Mouse (Mus musculus) hindbrain, postnatal 0 days (tissue): ENCODE measurements around the gene Capza2. TPM values are rescaled to one million over a fixed set of nuclear protein-coding genes. Genes with fewer than 3 reads are reported as not detected.

Experiments used
- ATAC-seq: fragments of 200-750 bp; cut with Nextera tagmentation; 2 replicates; pipeline ENCODE4 v1.8.0; 2017; ENCODE audit warnings: mild to moderate bottlenecking, moderate TSS enrichment, moderate library complexity
- DNase-seq: peaks from one replicate; pipeline ENCODE4 v3.0.0-alpha.2; 2015; ENCODE audit warnings: low spot score
- H3K27ac ChIP-seq: fragments of 300-500 bp; sonication (generic); 2 replicates; pipeline ENCODE4 v1.5.1; 2014; ENCODE audit warnings: mild to moderate bottlenecking
- H3K27me3 ChIP-seq: fragments of 300-500 bp; sonication (generic); 2 replicates; pipeline ENCODE4 v1.6.1; 2014; ENCODE audit warnings: low read length, mixed read lengths; ENCODE audit not compliant: insufficient read depth
- H3K36me3 ChIP-seq: fragments of 300-500 bp; sonication (generic); 2 replicates; pipeline ENCODE4 v1.6.1; 2014; ENCODE audit warnings: low read length, mixed read lengths; ENCODE audit not compliant: insufficient read depth
- H3K4me1 ChIP-seq: fragments of 300-500 bp; sonication (generic); 2 replicates; pipeline ENCODE4 v1.6.1; 2014; ENCODE audit warnings: antibody characterized with exemption, low read length, mixed read lengths; ENCODE audit not compliant: insufficient read depth
- H3K4me2 ChIP-seq: fragments of 300-500 bp; sonication (generic); 2 replicates; pipeline ENCODE4 v1.6.1; 2014; ENCODE audit warnings: low read depth, mild to moderate bottlenecking, low read length, moderate library complexity, mixed read lengths
- H3K4me3 ChIP-seq: fragments of 300-500 bp; sonication (generic); 2 replicates; pipeline ENCODE4 v1.5.1; 2014; ENCODE audit warnings: low read length
- H3K9ac ChIP-seq: fragments of 300-500 bp; sonication (generic); replicated peaks from 2 replicates; pipeline ENCODE4 v1.6.1; 2014; ENCODE audit warnings: mild to moderate bottlenecking, low read length, moderate library complexity, mixed read lengths
- H3K9me3 ChIP-seq: fragments of 300-500 bp; sonication (generic); 2 replicates; pipeline ENCODE4 v1.6.1; 2016; ENCODE audit warnings: low read length, mixed read lengths
- CTCF ChIP-seq: IDR thresholded peaks from 2 replicates; pipeline ENCODE4 v1.5.1; 2016; ENCODE audit warnings: antibody characterized with exemption, control low read depth, low read depth
- WGBS: fragments of 180-500 bp; shearing (Covaris S2); extraction: QIAGEN DNeasy Blood & Tissue Kit; methylation state at CpG from one replicate; pipeline ENCODE4 v1.1.7; 2014; 5-methylcytosine and 5-hydroxymethylcytosine counted together
- polyA plus RNA-seq: library from polyadenylated mRNA; unstranded; fragments of >200 nt; fragmentation: Nextera tagmentation; extraction: Ambion mirVana; gene quantifications from 2 replicates; pipeline ENCODE4 v1.2.1, GENCODE M21; 2015
- total RNA-seq: library from RNA; depleted of rRNA; stranded (reverse); fragments of >200 nt; gene quantifications from 2 replicates; pipeline ENCODE4 v1.2.3, GENCODE M21; 2014

The Capza2 gene
- total and polyA plus RNA-seq, 2 experiments from 2014 or later = 102 to 241 TPM

DNA sequence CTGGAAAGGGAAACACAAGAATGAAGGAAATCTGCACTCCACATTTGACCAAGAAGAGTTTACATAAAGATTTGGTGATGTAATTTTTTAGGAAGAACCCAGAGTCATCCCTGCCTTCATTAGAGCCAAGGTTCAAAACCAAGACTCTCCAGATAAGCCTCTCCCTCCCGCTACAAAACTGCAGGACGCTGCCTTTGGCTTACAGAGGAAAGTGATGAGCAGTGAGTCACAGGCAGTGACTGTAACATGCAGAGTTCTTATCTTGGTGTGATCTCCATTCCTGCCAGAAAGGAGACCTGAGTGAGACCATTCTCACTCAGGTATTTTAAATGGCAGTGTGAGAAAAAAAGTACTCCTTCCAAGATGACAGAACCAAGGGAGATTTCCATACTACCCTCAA, 34.5 kb upstream of the Capza2 start:
- H3K9me3 ChIP-seq = peaks cover 3% of the 10 kb centered on the region; the same call in 1 of the 2 replicates
- no peak overlapping the region for H3K9ac ChIP-seq
- no peak overlapping the region for H3K27ac ChIP-seq
- no peak for TF ChIP-seq CTCF
- WGBS = 78% methylated on average over 2 of the region's 2 CpGs
- no peaks in the 10 kb centered on the region for H3K27me3 ChIP-seq
- no peaks in the 10 kb centered on the region for H3K4me1 ChIP-seq
- no peak overlapping the region for H3K4me2 ChIP-seq
- H3K4me3 ChIP-seq = no peak overlapping the region
- DNase-seq = no peak
- ATAC-seq = no peak
- no peaks in the 10 kb centered on the region for H3K36me3 ChIP-seq

DNA sequence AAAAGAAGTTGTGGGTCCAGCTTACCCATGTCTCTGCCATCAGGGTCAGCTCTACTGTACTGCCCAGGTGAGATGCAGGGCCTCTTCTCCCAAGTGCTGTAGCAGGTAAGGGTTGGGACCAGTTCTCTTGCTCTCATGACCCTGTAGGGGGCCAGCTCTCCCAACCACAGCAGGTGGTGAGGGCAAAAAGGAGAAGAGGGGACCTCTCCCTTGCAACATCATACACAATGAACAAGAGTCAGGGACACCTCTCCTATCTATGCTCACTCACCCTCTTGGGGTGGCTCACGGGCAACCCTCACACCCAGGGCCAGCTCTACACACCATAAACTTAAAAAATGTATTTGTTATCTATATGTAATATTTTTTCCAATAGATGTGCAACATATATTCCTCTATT, 29.1 kb upstream of the Capza2 start:
- no peaks in the 10 kb centered on the region for H3K9me3 ChIP-seq
- ATAC-seq = no peak
- no peak for TF ChIP-seq CTCF
- no peaks in the 10 kb centered on the region for H3K4me1 ChIP-seq
- no peak for DNase-seq
- no peaks in the 10 kb centered on the region for H3K36me3 ChIP-seq
- H3K4me3 ChIP-seq = no peak overlapping the region
- H3K27ac ChIP-seq = no peak overlapping the region
- no peak overlapping the region for H3K9ac ChIP-seq
- 86% methylated on average over 1 of the region's 1 CpGs for WGBS
- H3K4me2 ChIP-seq = no peak overlapping the region
- no peaks in the 10 kb centered on the region for H3K27me3 ChIP-seq

DNA sequence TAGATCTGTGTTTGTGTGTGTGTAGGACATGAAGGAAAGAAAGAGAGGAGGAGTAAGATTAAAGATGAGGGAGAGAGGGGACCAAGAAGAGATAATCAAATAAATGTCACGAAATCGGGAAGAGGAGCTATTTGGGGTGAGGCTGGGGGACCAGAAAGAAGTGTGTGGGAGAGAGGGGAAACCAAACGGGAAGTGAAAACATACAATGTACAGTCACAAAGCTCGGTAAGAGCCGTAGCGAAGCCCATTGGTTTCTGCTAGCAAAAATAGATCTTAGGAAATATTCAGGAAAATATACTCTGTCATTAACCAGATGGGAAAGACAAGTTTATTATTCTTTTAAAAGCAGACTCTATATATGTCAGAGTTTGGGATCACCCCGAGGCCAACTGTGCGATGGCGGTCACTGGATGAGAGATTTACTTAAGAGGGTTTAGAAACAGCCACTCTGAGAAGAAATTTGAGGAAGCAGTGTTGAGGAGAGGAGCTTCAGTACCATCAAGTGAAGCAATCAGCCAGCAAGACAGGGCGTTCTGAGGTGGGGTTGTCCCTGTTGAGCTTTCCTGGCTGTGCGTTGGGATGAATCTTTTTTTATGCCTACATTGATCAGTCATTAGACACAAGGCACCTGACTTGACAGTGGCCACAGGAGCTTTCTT, 24.6 kb upstream of the Capza2 start:
- Histone ChIP-seq H3K4me3 (no peak overlapping the region), H3K9me3 (no peaks in the 10 kb centered on the region), H3K36me3 (no peaks in the 10 kb centered on the region), H3K9ac (no peak overlapping the region), H3K4me1 (no peaks in the 10 kb centered on the region), H3K27ac (no peak overlapping the region), H3K4me2 (no peak overlapping the region), H3K27me3 (no peaks in the 10 kb centered on the region)
- 90% methylated on average over 11 of the region's 11 CpGs for WGBS
- ATAC-seq (no peak), DNase-seq (no peak)
- no peak for TF ChIP-seq CTCF

DNA sequence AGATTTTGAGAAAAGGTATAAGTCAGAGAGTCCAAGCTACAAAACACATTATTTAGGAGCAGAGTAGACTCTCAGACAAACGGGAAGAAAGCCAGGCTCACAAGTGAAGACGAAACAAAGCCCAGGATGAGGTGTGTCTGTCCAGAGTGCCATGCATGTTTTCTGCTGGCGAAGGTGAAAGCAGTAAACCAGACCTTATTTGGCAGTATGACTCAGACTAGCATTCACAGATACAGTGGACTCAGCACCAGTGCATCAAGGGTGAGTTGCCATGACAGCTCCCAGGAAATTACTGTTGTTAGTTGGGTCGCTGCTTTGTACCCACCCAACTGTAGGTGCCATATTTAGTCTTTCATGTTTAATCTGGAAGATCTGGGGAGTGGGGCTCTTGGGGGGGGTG, 23.4 kb upstream of the Capza2 start:
- Histone ChIP-seq H3K36me3 (no peaks in the 10 kb centered on the region), H3K4me2 (no peak overlapping the region), H3K4me3 (no peak overlapping the region), H3K9me3 (no peaks in the 10 kb centered on the region), H3K27ac (no peak overlapping the region), H3K9ac (no peak overlapping the region), H3K4me1 (no peaks in the 10 kb centered on the region), H3K27me3 (no peaks in the 10 kb centered on the region)
- 84% methylated on average over 4 of the region's 4 CpGs for WGBS
- no peak for ATAC-seq
- TF ChIP-seq CTCF = no peak
- no peak for DNase-seq

DNA sequence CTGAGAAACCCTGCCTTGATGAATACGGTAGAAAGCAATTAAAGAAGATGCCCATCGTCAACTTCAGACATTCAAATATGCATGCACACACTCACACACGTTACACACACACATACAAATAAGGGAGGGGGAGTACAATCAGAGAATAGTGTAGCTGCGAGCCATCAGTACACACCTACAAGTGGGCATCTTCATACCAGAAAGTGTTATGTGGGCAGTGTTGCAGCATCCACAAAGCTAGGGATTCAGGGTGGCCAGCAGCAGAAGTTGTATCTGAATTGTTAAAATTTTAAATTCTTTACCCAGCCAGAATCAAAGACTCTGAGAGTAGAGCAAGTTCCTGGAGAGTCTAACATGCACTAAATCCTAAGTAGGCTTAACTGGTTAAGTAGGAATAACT, 15.2 kb upstream of the Capza2 start:
- no peak for TF ChIP-seq CTCF
- H3K4me1 ChIP-seq = no peaks in the 10 kb centered on the region
- no peak for DNase-seq
- no peaks in the 10 kb centered on the region for H3K9me3 ChIP-seq
- H3K36me3 ChIP-seq = no peaks in the 10 kb centered on the region
- ATAC-seq = no peak
- H3K27ac ChIP-seq = no peak overlapping the region
- no peak overlapping the region for H3K9ac ChIP-seq
- no peak overlapping the region for H3K4me3 ChIP-seq
- no peak overlapping the region for H3K4me2 ChIP-seq
- WGBS = 84% methylated on average over 4 of the region's 4 CpGs
- no peaks in the 10 kb centered on the region for H3K27me3 ChIP-seq

DNA sequence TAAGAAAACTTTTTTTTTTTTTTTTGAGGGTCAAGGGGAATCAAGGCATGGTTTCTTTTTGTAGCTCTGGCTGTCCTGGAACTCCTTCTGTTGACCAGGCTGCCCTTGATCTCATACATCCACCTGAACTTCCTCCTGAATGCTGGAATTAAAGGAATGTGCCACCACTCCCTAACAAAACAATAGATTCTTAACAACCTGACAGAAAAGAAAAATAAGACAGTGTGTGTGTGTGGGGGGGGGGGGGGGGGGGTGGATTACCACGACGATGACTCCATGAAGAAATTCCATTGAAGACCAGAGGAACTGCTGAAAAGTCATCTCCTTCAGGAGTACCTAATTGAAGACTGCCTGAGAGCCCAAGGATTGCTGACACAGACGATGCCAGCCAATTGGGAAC, 14.6 kb upstream of the Capza2 start:
- Histone ChIP-seq H3K27me3 (no peaks in the 10 kb centered on the region), H3K9ac (no peak overlapping the region), H3K27ac (no peak overlapping the region), H3K9me3 (no peaks in the 10 kb centered on the region), H3K4me1 (no peaks in the 10 kb centered on the region), H3K4me3 (no peak overlapping the region), H3K4me2 (no peak overlapping the region), H3K36me3 (no peaks in the 10 kb centered on the region)
- WGBS = 65% methylated on average over 3 of the region's 3 CpGs
- DNase-seq = no peak
- no peak for TF ChIP-seq CTCF
- ATAC-seq = no peak

DNA sequence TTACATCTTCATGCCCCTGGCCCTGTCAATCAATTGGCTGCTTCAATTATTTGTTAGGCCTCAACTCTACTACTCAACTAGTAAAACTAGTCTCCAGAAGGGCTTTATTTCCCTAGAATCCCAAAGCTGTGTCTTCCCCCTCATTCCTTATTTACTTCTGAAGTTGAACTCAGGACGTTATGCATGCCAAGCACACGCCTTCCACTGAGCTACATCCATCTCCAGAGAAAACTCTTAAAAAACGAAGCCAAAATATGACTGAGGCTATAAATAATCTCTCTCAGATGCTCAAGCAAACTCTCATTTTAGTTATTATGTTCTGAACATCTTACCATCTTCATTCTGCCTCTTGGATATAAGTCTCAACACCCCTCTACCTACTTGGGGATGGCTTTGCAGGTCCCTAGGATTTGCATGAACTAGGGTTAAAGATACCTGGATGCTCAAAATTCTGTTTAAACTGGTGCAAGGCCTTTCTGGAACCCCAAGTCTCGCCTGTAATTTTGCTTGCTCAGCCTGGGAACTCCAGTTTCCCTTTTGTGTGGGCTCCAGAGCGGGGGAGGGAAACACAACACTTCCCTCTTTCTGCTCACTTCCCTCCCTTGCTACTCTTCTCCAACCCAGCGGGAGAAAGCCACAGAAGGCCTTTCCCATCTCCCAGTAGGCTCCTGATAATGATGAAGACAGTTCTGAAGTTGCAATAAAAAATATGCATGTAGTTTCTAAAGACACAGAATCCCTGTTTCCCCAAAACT, 7.2 kb upstream of the Capza2 start:
- no peaks in the 10 kb centered on the region for H3K27me3 ChIP-seq
- no peak overlapping the region for H3K9ac ChIP-seq
- no peaks in the 10 kb centered on the region for H3K4me1 ChIP-seq
- H3K9me3 ChIP-seq = no peaks in the 10 kb centered on the region
- DNase-seq (no peak), ATAC-seq (no peak)
- H3K27ac ChIP-seq = peak overlapping the region; percentile 66
- no peak for TF ChIP-seq CTCF
- H3K4me2 ChIP-seq = no peak overlapping the region
- no peak overlapping the region for H3K4me3 ChIP-seq
- no peaks in the 10 kb centered on the region for H3K36me3 ChIP-seq
- WGBS = 65% methylated on average over 6 of the region's 6 CpGs
